Mouse (Mus musculus) hindbrain, embryonic 11.5 days (tissue): Measurements from ENCODE around the gene Ablim2. TPM values are rescaled to one million over a fixed set of nuclear protein-coding genes. Genes with fewer than 3 reads are reported as not detected.
A peak's percentile ranks its signal among the peaks of the same experiment; 100 is the strongest.

Source experiments
- ATAC-seq: fragments of 200-750 bp; cut with Nextera tagmentation; 2 replicates; pipeline ENCODE4 v1.8.0; 2017; ENCODE audit warnings: mild to moderate bottlenecking, moderate TSS enrichment, moderate library complexity; ENCODE audit not compliant: low FRiP score
- DNase-seq: peaks from one replicate; pipeline ENCODE4 v3.0.0-alpha.2; 2015; ENCODE audit warnings: low spot score
- H3K27ac ChIP-seq: fragments of 300-500 bp; sonication (generic); 2 replicates; pipeline ENCODE4 v1.5.1; 2014; ENCODE audit warnings: mild to moderate bottlenecking, low read depth, low read length
- H3K27me3 ChIP-seq: fragments of 300-500 bp; sonication (generic); 2 replicates; pipeline ENCODE4 v1.6.1; 2014; ENCODE audit warnings: mild to moderate bottlenecking, low read length, moderate library complexity, mixed read lengths; ENCODE audit not compliant: control insufficient read depth, insufficient read depth
- H3K36me3 ChIP-seq: fragments of 300-500 bp; sonication (generic); 2 replicates; pipeline ENCODE4 v1.6.1; 2014; ENCODE audit warnings: mild to moderate bottlenecking, low read length, moderate library complexity, mixed read lengths; ENCODE audit not compliant: control insufficient read depth, insufficient read depth
- H3K4me1 ChIP-seq: fragments of 300-500 bp; sonication (generic); replicated peaks from 2 replicates; pipeline ENCODE4 v1.6.1; 2014; ENCODE audit warnings: low read length, mixed read lengths; ENCODE audit not compliant: control insufficient read depth, insufficient read depth
- H3K4me2 ChIP-seq: fragments of 300-500 bp; sonication (generic); replicated peaks from 2 replicates; pipeline ENCODE4 v1.6.1; 2014; ENCODE audit warnings: mild to moderate bottlenecking, low read depth, low read length
- H3K4me3 ChIP-seq: fragments of 300-500 bp; sonication (generic); 2 replicates; pipeline ENCODE4 v1.5.1; 2014; ENCODE audit warnings: low read depth, low read length
- H3K9ac ChIP-seq: fragments of 300-500 bp; sonication (generic); 2 replicates; pipeline ENCODE4 v1.6.1; 2014; ENCODE audit warnings: low read depth, low read length
- H3K9me3 ChIP-seq: fragments of 300-500 bp; sonication (generic); 2 replicates; pipeline ENCODE4 v1.6.1; 2016; ENCODE audit warnings: low read length; ENCODE audit not compliant: control insufficient read depth
- WGBS: fragments of 180-500 bp; shearing (Covaris S2); extraction: QIAGEN DNeasy Blood & Tissue Kit; methylation state at CpG from one replicate; pipeline ENCODE4 v1.1.7; 2014; 5-methylcytosine and 5-hydroxymethylcytosine counted together
- polyA plus RNA-seq: library from polyadenylated mRNA; unstranded; fragments of >200 nt; fragmentation: Nextera tagmentation; extraction: Ambion mirVana; gene quantifications from 2 replicates; pipeline ENCODE4 v1.2.1, GENCODE M21; 2014

Gene Ablim2
- polyA plus RNA-seq, 1 experiment from 2014 or later: 0.60 TPM

DNA sequence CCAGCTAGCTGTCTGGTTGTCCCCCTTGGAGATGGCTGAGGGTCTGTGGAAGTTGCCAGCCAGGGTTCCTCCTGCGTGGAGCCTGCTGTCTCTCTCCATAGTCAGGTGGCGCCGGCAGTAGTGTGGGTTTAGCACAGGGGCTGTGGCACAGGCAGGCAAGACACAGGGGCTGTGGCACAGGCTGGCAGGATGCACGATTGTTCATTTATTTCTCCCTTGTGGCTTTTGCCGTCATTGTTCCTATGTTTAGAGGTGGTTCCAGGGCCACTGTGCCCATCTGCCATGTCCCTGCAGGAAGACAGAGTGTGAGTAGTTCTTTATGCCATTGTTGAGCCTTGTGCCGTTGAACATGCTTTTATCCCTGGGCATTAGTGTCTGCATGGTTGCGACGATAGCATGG is 168.8 kb downstream of the Ablim2 start:
- peak overlapping the region; percentile 49; the same call in 1 of the 2 replicates for H3K27ac ChIP-seq
- ATAC-seq: no peak

GRCm38 (mm10) chr5:35931296-35931695 is 173.6 kb downstream of the Ablim2 start:
- Histone ChIP-seq H3K27ac (no peak overlapping the region), H3K4me3 (no peak overlapping the region), H3K4me1 (no peaks in the 10 kb centered on the region), H3K4me2 (no peak overlapping the region), H3K36me3 (no peaks in the 10 kb centered on the region), H3K9ac (no peak overlapping the region), H3K9me3 (no peaks in the 10 kb centered on the region), H3K27me3 (no peaks in the 10 kb centered on the region)
- DNase-seq (no peak), ATAC-seq (no peak)
- WGBS: 66% methylated on average over 5 of the region's 5 CpGs

More for the DNA sequence above, 168.8 kb downstream of the Ablim2 start:
- 76% methylated on average over 8 of the region's 8 CpGs for WGBS
- H3K36me3 ChIP-seq: no peaks in the 10 kb centered on the region
- H3K9ac ChIP-seq: no peak overlapping the region
- peaks cover 16% of the 10 kb centered on the region for H3K4me1 ChIP-seq
- no peaks in the 10 kb centered on the region for H3K27me3 ChIP-seq
- H3K4me3 ChIP-seq: no peak overlapping the region
- no peak for DNase-seq
- H3K4me2 ChIP-seq: no peak overlapping the region
- no peaks in the 10 kb centered on the region for H3K9me3 ChIP-seq

- Histone ChIP-seq H3K4me3 (no peak overlapping the region), H3K9ac (no peak overlapping the region), H3K36me3 (no peaks in the 10 kb centered on the region), H3K27ac (no peak overlapping the region), H3K4me1 (no peaks in the 10 kb centered on the region), H3K9me3 (no peaks in the 10 kb centered on the region), H3K27me3 (no peaks in the 10 kb centered on the region), H3K4me2 (no peak overlapping the region)
- DNase-seq: no peak
- ATAC-seq: no peak
- WGBS: 79% methylated on average over 10 of the region's 10 CpGs
Measured at GRCm38 (mm10) chr5:35933059-35933458, 175.4 kb downstream of the Ablim2 start.

Other genes starting within 250 kb of the Ablim2 start
- gene Cpz, start 232.2 kb upstream of the Ablim2 start, polyA plus RNA-seq: 5.3 and 6.4 TPM in 2 replicates
- 7.8 and 9.3 TPM in 2 replicates for gene Trmt44, start 182.8 kb upstream of the Ablim2 start, polyA plus RNA-seq
- 14.7 and 15.1 TPM in 2 replicates for gene Acox3, start 174.8 kb upstream of the Ablim2 start, polyA plus RNA-seq
- gene Htra3, start 78.1 kb upstream of the Ablim2 start, polyA plus RNA-seq: 4.7 and 6.2 TPM in 2 replicates
- 1.5 and 2.4 TPM in 2 replicates for gene Sh3tc1, start 17.9 kb upstream of the Ablim2 start, polyA plus RNA-seq
- 55.7 and 58.2 TPM in 2 replicates for gene Afap1, start 135.4 kb downstream of the Ablim2 start, polyA plus RNA-seq